Mouse (Mus musculus) gastrocnemius, postnatal 25 days (tissue): Measurements from ENCODE around the gene Ski. TPM values are rescaled to one million over a fixed set of nuclear protein-coding genes. Genes with fewer than 3 reads are reported as not detected.
A peak's percentile ranks its signal among the peaks of the same experiment; 100 is the strongest.

Experiments
- DNase-seq: peaks from one replicate; pipeline ENCODE4 v3.0.0; 2022
- total RNA-seq, 2 experiments: library from RNA; stranded (reverse); gene quantifications; 1 replicate in 1 of 2; 2 replicates in 1 of 2; pipeline ENCODE4 v1.2.3; 2021

The Ski gene
- total RNA-seq, 2 experiments from 2014 or later = 31.3 to 34.7 TPM

- DNase-seq = no peak
Observed at GRCm38 (mm10) chr4:155234371-155235310, 12.2 kb upstream of the Ski start.

GRCm38 (mm10) chr4:155233878-155234277 is 11.5 kb upstream of the Ski start:
- DNase-seq = peak; percentile 87

GRCm38 (mm10) chr4:155228461-155228860 is 6.1 kb upstream of the Ski start:
- no peak for DNase-seq

GRCm38 (mm10) chr4:155227986-155228385 is 5.6 kb upstream of the Ski start:
- no peak for DNase-seq

- no peak for DNase-seq
Observed at GRCm38 (mm10) chr4:155225918-155226317, 3.5 kb upstream of the Ski start.

GRCm38 (mm10) chr4:155223594-155224528 is 1.5 kb upstream of the Ski start:
- DNase-seq = no peak

- DNase-seq = peak; percentile 98
Observed at GRCm38 (mm10) chr4:155222841-155223593, 625 bp upstream of the Ski start.

GRCm38 (mm10) chr4:155221599-155222551 is 517 bp downstream of the Ski start:
- DNase-seq = peak; percentile 79

GRCm38 (mm10) chr4:155221106-155221505 is 1.3 kb downstream of the Ski start:
- DNase-seq = no peak

GRCm38 (mm10) chr4:155220213-155221100 is 1.9 kb downstream of the Ski start:
- no peak for DNase-seq

- no peak for DNase-seq
Observed at GRCm38 (mm10) chr4:155219271-155220212, 2.9 kb downstream of the Ski start.

GRCm38 (mm10) chr4:155218104-155218732 is 4.2 kb downstream of the Ski start:
- no peak for DNase-seq

- no peak for DNase-seq
Observed at GRCm38 (mm10) chr4:155217241-155218103, 4.9 kb downstream of the Ski start.

- peak; percentile 63 for DNase-seq
Observed at GRCm38 (mm10) chr4:155215773-155216630, 6.4 kb downstream of the Ski start.

- no peak for DNase-seq
Observed at GRCm38 (mm10) chr4:155215203-155215602, 7.2 kb downstream of the Ski start.

- no peak for DNase-seq
Observed at GRCm38 (mm10) chr4:155214793-155215192, 7.6 kb downstream of the Ski start.
